Mouse (Mus musculus): Measurements from ENCODE around the gene Lsamp.

Lsamp gene

DNA sequence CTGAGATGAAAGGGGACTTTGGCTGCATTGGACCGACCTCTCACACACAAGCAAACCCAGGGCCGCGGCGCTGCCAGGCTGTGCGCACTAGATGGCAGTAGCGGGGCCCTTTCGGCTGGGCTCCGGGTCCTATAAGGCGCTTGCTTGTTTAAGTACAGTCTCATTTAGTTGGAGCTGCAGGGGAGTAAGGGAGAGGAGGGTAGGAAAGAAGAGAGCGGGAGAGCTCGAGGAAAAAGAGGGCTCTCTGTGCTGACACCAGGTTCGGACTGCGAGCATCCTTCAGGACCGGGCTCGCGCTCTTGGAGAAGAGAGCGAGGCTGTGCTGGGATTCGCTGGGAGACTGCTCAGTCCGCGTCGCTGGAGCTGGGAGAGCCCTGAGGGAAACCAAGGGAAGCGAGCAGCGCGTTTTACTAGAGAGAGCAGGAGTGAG is at the start of gene Lsamp:
Gene Lsamp (plus strand): TSS at position 157 of the 430 bp plus-strand sequence.
- DNase-seq, result no peak

DNA sequence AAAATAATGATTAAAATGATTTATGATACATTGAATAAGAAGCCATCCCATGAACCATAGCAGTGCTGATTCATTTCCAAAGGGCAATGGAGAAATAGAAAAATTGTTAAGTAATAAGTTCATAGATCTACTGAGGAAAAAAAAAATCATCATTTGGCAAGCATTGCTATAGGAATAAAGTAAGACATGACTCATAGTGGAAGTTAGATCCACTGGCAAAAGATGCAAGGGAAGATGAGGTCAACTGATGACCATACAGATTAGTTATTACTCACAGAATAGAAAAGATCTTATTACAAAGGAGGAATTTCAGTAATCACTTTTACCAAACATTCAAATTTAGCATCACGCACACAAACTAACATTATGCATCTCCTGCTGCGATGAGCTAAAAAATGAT is 26.5 kb upstream of the Lsamp start:
- DNase-seq, result no peak

DNA sequence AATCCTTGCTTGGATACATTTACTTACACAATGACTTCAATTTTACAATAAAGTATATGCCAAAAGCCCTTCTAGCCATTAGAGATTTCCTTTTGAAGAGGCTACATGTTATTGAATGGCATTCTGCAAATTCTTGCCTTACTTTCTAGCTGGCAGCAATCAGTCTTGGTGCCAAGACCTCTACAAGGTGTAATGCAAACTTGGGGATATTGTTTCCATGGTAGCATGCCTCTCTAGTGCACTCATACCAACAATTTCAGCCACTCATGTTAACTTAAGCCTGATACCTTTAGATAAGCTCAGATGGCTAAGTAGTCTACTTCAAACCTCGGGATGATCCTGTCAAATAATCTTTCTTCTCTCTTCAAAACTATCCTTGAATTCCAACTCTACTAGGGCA is 11.4 kb upstream of the Lsamp start:
- no peak for DNase-seq

DNA sequence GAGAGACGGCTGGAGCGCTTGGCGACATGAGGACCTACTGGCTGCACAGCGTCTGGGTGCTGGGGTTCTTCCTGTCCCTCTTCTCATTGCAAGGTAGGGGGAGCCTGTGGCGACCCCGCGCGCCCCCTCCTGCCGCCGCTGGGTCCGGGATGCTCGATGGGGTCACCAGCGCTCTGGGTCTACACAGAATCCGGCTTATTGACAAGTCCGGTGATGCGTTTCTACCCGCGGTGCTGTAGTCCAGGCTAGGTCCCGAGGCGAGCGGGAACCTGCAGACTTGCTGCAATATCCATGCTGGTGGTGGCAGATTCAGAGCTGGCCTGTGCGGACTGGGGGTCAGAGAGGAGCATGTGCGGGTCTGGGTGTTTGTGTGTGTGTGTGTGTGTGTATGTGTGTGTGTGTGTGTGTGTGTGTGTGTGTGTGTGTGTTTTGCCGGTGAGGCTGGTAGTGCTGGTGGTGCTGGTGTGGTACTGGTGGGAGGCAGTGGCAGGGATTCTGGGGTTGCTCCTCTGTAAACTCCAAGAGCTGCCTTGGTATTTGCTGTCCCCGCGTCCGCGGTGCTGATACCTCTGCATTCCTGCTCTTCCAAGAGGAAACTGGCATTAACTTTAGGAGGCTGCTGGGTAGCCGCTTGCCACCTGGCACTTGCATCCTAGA is 602 bp downstream of the Lsamp start:
- no peak for DNase-seq

DNA sequence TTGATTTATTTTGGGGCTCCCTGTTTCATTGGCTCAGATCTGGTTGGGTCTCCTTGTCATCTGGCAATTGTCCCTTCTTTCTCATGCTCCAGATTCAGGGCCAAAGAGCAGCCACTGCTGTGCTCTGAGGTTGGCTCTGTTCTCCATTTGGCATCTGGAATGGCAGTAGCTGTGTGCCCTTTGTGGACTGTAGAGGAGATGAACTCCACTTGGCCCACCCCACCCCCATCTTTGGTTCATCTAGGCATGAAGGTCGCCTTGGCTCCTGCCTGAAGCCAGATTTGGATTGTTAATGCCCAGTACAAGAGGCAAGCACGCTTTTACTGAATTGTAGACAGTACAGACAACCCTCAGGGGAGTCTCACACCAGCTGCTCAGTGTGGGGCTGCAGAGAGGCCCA is 4.3 kb downstream of the Lsamp start:
- DNase-seq, result no peak

DNA sequence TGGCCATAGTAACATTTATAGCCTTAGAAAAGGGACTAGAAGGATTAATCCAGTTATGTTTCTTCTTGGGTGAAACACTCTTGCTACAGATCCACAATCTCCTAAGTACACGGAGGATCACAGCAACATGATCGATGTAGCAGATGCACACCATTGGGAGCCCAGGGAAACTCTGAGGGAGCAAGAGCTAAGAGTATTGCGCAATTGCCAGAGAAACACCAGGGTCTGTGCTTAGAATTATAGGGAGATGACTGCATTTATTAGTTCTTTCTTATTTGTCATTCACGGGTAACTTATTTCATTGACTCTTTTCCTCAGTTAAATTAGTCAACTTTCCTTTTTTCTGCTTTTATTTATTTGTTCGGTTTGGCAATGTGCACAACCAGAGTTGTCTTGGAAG is 10.7 kb downstream of the Lsamp start:
- DNase-seq, result no peak

DNA sequence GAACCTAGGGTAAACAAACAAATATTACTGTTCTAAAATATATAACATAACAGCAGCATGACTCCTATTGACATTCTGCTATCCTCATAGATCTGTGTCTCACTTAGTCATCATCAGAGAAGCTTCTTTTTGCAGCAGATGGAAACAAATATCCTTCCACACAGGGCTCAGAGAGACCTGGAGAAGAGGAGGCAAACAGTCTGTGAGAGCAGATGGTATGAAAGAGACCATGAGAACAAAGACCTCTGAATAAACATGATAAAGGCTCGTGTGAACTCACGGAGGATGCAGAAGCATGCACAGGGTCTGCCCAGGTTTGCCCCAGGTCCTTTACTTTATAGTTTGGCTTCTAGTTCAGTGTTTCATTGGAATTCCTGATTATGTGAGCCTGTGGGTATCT is 24.6 kb downstream of the Lsamp start:
- no peak for DNase-seq

DNA sequence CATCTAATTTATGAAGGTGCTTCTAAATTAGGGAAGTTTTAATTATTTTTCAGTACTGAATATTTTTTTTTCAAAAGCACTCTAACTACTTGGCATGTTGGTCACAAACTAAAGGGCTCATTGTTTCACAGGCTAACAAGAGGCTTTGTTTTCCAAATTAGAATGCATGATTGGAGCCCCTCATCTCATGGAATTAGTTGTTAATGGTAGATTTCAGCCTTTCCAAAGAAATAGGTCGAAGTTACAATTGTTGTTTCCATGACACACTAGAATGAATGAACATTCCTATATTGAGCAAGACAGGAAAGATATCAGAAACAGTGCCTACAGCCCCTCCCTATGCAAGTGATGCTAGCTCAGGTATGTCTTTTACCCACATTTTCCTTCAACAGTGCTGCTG is 26.9 kb downstream of the Lsamp start:
- DNase-seq, result no peak

DNA sequence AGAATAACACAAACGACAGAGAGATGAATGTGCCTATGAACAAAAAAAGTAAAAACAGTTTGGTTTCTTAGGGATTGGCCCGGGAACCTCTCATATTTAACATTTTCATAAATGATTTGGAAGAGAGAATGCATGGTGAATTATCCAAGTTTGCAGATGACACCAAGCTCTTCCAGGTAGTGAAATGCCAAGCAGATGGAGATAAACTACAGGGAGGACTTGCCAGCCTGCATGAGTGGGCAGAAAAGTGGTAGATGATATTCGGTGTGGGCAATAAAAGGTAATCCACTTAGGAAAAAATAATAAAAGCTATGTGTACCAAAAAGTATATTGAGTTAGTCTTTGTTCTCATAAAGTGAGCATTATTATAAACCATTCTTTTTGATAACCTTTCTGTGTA is 38.5 kb downstream of the Lsamp start:
- DNase-seq, result no peak

DNA sequence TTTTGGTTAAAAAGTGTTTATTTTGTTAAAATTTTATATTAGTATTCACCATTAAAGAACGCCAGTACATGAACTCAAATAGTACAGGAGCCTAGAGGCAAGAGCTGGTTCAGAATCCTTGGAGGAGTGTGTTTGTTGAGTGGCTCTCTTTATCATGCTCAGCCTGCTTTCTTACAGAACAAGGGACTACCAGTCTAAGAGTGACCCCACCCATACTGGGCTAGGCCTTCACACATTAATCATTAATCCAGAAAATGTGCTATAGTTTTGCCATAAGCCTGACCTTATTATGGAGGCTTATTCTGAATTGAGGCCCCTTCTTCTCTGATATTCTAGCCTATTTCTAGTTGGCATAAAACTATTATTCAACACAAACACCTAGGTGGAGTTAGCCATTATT is 52.6 kb downstream of the Lsamp start:
- no peak for DNase-seq

DNA sequence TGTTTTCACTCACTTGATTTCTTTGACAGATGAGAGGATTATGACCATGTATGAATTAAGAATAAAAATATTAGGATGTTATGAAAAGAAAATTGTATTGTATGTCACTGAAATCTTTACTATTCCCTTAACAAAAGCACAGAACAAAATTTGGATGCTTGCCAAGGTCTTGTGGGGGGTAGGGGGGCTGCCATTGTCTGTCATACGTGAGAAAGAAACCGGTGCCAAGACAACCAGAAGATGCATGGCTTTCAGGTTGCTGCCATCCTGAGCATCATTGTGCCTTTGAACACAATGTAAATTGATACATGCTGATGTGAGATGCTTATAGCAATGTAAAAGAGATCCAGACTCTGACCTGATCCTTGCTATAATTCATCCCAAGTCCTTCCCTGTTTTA is 75.4 kb downstream of the Lsamp start:
- no peak for DNase-seq

DNA sequence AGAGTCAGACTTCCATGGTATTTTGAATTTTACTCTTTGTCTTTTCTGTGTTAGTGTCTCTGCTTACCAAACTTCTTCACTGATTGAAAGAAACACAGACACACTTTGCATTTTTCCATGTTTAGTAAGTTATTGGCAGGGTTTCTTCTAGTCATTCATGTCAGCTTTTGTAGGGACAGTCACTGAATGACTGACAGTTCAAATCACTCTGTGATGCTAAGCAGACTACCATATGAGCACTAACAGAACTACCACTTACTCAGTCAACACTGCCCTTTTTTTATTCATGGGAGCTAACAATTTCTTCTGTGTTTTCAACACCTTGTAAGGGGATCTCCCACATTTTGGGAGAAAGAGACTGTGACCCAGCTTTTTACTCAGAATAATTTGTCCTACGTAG is 75.8 kb downstream of the Lsamp start:
- DNase-seq, result no peak

DNA sequence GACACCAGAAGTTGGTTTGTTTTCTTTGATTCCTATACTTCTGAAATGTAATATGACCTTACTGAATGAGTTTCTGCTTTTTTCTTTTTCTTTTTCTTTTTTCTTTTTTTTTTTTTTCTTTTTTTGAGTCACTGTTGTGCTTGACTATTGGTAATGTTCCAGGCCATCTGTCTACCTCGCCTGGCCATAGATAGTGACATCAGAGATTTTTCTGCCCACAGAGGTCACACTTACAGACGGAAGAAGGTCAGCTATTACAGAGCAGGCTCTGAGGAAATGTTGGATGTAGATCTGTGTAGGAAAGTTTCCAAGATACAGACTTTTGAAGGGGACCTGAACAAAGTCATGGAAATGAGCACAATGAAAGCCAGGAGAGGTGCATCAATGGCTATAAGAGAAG is 76.3 kb downstream of the Lsamp start:
- no peak for DNase-seq

DNA sequence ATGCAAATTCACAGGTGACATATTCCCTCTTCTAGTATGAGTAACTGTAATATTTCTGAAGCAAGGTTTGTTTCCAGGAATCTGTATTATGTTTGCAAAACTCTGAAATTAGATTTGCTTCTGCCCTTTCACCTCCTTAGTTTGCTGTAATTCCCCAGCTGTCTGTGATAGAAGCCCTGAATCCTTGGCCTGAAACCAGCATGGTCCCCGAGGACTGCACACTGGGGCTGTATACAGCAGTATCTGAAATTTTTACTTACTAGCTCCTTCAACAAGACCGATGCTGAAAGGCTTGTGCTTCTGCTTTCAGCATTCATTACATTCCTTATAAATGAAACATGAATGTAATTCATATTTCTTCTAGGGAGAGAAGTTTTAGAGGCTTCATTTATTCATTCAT is 91.4 kb downstream of the Lsamp start:
- no peak for DNase-seq

DNA sequence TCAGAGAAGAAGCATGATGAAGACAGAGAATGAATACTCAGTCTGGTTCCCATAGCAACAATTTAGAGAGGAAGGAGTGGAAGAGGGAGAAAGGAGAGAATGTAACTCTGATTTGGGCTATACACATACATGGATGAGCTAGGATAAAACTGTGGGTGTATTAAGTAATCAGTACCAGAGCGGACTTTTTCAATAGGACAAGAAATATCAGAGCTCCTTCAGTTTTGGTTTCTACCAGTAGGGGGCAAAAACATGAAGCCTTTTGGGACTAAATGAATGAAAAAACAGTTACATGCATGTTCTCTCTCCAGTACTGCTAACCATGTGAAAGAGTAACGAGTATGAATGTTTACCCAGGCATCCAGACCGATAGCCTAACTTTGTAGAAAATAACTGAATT is 96.1 kb downstream of the Lsamp start:
- no peak for DNase-seq

DNA sequence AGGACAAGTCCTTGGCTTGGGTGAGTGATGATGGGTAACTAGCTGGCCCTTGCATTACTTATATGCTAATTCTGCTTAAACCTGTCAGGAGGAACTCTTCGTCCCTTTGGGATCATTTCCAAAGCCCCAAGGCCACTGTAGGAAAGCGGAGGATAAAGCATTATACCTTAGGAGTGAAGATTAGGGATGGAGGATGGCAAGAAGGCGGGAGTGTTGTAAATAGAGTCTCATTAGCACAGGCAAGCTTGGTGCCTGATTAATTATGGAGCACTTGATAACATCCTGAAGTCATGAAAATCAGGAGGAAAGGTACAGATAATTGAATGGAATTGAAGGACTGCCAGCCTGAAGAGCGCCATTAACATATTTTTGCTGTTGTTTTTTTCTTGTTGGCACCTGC is 120.2 kb downstream of the Lsamp start:
- DNase-seq, result no peak

DNA sequence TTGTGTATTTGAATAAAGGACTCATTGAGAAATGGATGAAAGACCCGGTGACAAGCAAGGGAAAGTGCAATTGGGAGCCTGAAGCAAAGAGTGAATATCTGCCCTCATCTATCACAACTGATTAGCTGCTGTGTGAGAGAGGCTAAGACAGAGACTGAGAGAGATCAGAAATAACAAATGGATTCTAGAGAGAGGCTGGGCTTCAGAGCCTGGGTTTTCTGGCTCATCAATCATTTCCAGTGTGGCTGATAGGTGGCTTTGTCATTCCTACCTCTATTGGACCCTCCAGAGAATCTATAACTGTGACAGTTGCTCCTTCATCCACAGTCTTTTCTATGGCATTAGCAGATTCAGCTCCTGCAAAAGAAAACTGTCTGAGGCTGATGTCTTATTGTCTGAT is 198.8 kb downstream of the Lsamp start:
- no peak for DNase-seq

DNA sequence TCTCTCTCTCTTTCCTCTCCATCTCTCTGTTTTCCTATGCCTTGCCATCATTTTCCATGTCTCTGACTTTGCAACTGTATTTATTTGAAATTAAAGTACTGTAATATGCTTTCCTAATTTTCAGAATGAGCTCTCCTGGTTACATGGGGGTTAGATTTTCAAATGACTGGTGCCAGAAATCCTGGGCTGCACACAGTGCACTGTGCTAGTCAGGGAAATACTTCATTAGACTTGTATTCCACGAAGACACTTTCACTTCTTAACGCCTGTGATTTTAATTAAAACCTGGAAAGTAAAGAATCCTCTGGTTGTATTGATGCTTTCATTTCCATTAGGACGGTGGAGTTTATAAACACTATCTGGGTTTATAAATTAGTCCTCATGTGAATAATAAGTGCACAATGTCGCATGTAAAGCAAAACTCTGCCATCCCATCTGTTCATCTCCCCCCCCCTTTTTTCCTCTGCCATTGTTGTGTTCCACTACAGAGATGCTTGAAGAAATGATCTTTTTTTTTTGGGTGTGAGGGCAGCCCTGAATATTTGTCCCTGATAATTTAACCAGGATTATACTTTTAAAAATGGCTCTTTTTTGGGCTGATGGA is 203.9 kb downstream of the Lsamp start:
- no peak for DNase-seq

DNA sequence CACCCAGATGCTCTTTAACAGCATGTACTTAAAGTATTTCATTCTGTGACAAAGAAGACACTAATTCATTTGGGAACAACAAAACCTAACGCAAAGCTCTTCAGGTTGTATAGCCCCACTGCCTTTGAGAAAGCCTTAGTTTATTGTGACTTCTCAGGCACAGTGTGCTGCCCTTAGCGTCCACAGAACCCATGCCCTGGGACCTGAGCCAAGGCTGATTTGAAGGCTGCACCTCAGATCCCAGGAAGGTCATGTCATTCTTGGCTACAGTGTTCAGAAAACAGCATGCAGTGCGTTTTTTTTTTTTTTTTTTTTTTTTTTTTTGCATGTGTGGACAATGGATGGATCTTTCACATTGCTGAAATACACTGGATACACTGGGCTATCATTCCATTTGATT is 210.2 kb downstream of the Lsamp start:
- DNase-seq, result no peak

DNA sequence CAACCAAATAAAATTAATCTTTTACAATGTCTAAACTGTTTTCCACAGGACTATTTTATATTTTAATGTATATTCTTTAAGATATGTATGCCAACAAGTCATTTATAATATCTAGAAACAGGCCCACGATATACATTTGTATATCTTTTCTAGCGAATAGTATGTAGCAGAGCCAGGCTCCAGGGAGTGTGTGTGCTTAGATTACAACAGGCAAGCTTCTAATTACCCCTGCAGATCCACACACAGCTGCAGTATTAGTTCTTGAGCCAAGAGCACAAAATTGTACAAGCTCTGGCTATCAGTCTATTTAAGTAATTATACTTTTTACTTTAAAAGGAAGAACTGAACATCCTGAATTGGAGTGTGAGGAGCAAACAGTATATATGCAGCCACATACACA is 210.7 kb downstream of the Lsamp start:
- DNase-seq, result no peak

DNA sequence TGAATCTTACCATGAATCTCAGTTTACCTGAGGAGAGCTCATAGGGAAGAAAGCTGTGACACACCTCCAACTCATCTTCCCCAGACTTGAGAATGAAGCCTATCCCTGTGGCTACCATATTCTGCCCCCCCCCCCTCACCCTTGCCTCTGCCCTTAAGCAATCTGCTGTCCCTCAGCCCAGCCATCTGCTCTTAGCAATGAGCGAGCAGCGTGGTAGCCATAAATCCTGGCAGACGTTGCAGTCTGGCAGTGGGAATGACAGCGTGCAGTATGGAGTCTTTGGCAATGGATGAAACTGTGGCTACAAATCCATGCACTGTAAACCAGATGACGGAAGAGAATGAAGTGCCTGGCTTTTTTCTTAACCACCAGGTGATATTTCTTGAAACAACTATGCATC is 244.5 kb downstream of the Lsamp start:
- no peak for DNase-seq

DNA sequence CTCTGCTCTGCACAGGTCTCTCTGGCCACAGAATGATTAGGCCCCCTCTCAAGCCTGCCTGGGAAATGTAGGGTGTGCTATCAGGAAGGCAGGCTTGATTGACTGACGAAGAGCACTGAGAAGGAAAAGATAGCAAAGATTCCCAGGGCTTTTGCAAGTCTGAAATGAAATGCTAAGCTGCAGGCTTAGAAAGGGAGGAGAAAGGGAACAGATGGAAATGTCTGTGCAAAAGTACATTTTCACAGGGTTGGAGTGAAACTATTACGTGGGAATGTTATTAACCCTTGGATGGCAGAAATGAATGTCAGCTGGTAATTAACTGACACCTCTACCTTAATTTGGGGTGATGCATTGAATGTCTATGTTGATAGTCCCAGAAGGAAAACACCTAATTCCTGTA is 248.9 kb downstream of the Lsamp start:
- no peak for DNase-seq

DNA sequence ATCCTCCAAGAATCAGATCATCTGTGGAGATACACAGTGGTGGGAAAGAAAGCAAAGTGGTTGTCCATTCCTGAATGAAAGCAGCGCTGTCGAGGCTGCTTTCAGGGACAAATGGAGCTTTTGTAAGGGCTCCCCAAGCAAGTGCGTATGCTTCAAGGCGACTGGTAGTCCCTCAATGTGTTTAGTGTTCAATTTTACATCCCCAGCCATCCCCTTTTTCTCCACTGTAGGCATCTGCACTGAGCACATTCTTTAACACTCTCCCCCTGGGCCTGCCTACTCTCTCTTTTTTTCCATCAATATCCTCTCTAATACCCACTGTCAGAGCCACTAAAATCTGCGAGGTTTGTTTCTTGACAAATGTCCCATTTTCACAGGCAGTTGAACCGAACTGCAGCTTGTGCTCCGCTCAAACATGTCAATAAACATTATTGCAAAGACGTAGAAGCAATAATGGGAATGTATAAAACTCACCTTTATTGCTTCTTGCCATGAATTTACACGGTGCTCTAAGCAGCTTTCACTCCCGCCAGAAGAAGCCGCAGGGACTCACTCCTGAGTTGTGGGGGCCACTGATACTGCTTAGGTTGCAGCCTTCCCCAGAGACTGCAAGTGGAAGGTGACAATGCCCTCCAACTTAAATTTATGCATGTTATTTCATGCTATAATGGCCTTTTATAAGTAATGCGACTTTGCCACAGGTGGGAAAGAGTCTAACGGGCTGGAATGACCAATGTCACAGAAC is 250.2 kb downstream of the Lsamp start:
- DNase-seq, result no peak

DNA sequence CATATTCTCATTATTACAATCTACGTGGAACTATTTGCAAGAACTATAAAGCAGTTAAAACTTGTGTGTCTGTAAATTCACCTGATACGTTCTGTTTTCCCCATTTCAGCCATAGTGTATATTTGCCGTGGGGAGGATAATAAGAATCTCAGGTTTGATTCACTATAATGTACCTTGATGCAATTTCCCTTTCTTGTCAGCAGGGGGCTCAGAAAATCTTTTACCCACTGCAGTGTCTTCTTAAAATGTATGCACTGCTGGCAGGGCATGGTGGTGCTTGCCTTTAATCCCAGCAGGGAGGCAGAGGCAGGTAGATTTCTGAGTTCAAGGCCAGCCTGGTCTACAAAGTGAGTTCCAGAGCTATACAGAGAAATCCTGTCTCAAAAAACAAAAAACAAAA is 287.7 kb downstream of the Lsamp start:
- DNase-seq, result no peak

DNA sequence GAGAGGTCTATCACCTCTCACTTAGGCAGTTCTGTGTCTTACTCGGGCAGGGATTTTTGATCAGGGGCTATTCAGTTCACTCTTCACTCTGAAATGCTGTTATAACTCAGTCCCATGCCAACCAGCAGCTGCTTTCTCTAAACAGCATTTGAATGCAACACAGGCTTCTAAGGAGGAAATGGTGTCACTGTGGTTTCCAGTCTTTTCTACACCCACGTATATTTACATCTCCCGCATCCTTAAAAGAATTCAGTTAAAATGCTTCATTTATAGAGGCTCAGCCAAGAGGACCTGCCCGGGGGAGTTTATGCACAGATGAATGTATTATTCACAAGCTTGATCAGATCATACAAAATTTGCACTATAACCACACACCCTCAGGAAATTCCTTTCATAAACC is 306.0 kb downstream of the Lsamp start:
- no peak for DNase-seq
